Mouse (Mus musculus) limb, embryonic 11.5 days (tissue): ENCODE results near the gene Slc4a2. TPM values are rescaled to one million over a fixed set of nuclear protein-coding genes. Genes with fewer than 3 reads are reported as not detected.

Experiments used
- ATAC-seq: fragments of 200-750 bp; cut with Nextera tagmentation; 2 replicates; pipeline ENCODE4 v1.8.0; 2017; ENCODE audit warnings: low read depth; ENCODE audit not compliant: insufficient number of reproducible peaks, low FRiP score, low TSS enrichment
- DNase-seq: peaks from one replicate; pipeline ENCODE4 v3.0.0-alpha.2; 2015; ENCODE audit warnings: low spot score
- H3K27ac ChIP-seq: fragments of 300-500 bp; sonication (generic); replicated peaks from 2 replicates; pipeline ENCODE4 v1.5.1; 2014; ENCODE audit warnings: low read depth, mild to moderate bottlenecking, low read length
- H3K27me3 ChIP-seq: fragments of 300-500 bp; sonication (generic); 2 replicates; pipeline ENCODE4 v1.6.1; 2014; ENCODE audit warnings: mild to moderate bottlenecking, low read length, mixed read lengths; ENCODE audit not compliant: control insufficient read depth, insufficient read depth
- H3K36me3 ChIP-seq: fragments of 300-500 bp; sonication (generic); 2 replicates; pipeline ENCODE4 v1.6.1; 2014; ENCODE audit warnings: mild to moderate bottlenecking, low read length, moderate library complexity, mixed read lengths; ENCODE audit not compliant: control insufficient read depth, insufficient read depth
- H3K4me1 ChIP-seq: fragments of 300-500 bp; sonication (generic); 2 replicates; pipeline ENCODE4 v1.6.1; 2014; ENCODE audit warnings: low read length, mixed read lengths; ENCODE audit not compliant: control insufficient read depth, insufficient read depth
- H3K4me2 ChIP-seq: fragments of 300-500 bp; sonication (generic); 2 replicates; pipeline ENCODE4 v1.6.1; 2014; ENCODE audit warnings: low read depth, mild to moderate bottlenecking, moderate library complexity; ENCODE audit not compliant: severe bottlenecking
- H3K4me3 ChIP-seq: fragments of 300-500 bp; sonication (generic); 2 replicates; pipeline ENCODE4 v1.5.1; 2014; ENCODE audit warnings: low read depth, low read length
- H3K9ac ChIP-seq: fragments of 300-500 bp; sonication (generic); 2 replicates; pipeline ENCODE4 v1.6.1; 2014; ENCODE audit warnings: mild to moderate bottlenecking, low read length
- H3K9me3 ChIP-seq: fragments of 300-500 bp; sonication (generic); 2 replicates; pipeline ENCODE4 v1.6.1; 2016; ENCODE audit warnings: low read length; ENCODE audit not compliant: control insufficient read depth
- WGBS: fragments of 180-500 bp; shearing (Covaris S2); extraction: QIAGEN DNeasy Blood & Tissue Kit; methylation state at CpG from one replicate; pipeline ENCODE4 v1.1.7; 2014; 5-methylcytosine and 5-hydroxymethylcytosine counted together
- polyA plus RNA-seq: library from polyadenylated mRNA; unstranded; fragments of >200 nt; fragmentation: Nextera tagmentation; extraction: Ambion mirVana; gene quantifications from 2 replicates; pipeline ENCODE4 v1.2.1, GENCODE M21; 2014

Slc4a2 gene
- polyA plus RNA-seq, 1 experiment from 2014 or later = 28.0 TPM

- peak within 1 kb of the TSS; percentile 79 for H3K4me2 ChIP-seq
- peak within 1 kb of the TSS; percentile 86 for H3K9ac ChIP-seq
- peak; percentile 94 for DNase-seq
- peak within 1 kb of the TSS; percentile 87 for H3K4me3 ChIP-seq
- no peaks in the 10 kb centered on the region for H3K9me3 ChIP-seq
- H3K4me1 ChIP-seq = peaks cover 11% of the 10 kb centered on the region
- H3K36me3 ChIP-seq = peaks cover 12% of the 10 kb centered on the region
- ATAC-seq = peak; percentile 74
- H3K27me3 ChIP-seq = no peaks in the 10 kb centered on the region
- WGBS = under 1% methylated on average over 60 of the region's 60 CpGs
- peak within 1 kb of the TSS; percentile 49 for H3K27ac ChIP-seq
These were observed 21.2 kb downstream of the Slc4a2 start, which contains the start of gene Fastk for GRCm38 (mm10) chr5:24444746-24445427. Fastk (minus strand) TSS chr5:24445287.

- no peaks in the 10 kb centered on the region for H3K27me3 ChIP-seq
- 56% methylated on average over 20 of the region's 20 CpGs for WGBS
- H3K4me2 ChIP-seq = peak overlapping the region; percentile 79
- H3K9me3 ChIP-seq = no peaks in the 10 kb centered on the region
- peaks cover 11% of the 10 kb centered on the region for H3K4me1 ChIP-seq
- ATAC-seq (no peak), DNase-seq (no peak)
- H3K27ac ChIP-seq = peak overlapping the region; percentile 10; the same call in 1 of the 2 replicates
- peaks cover 7% of the 10 kb centered on the region for H3K36me3 ChIP-seq
- H3K9ac ChIP-seq = no peak overlapping the region
- H3K4me3 ChIP-seq = peak overlapping the region; percentile 87
These were observed 21.9 kb downstream of the Slc4a2 start for GRCm38 (mm10) chr5:24445428-24446080.

GRCm38 (mm10) chr5:24446630-24447029 is 23.0 kb downstream of the Slc4a2 start:
- ATAC-seq = no peak
- H3K36me3 ChIP-seq = peaks cover 3% of the 10 kb centered on the region; the same call in 1 of the 2 replicates

GRCm38 (mm10) chr5:24447624-24448298 is 24.1 kb downstream of the Slc4a2 start, which contains the start of gene Tmub1:
Tmub1 (minus strand) TSS chr5:24447854.
- Histone ChIP-seq H3K9me3 (no peaks in the 10 kb centered on the region), H3K4me3 (peak within 1 kb of the TSS; percentile 43), H3K27ac (peak within 1 kb of the TSS; percentile 36; the same call in 1 of the 2 replicates), H3K36me3 (peaks cover 3% of the 10 kb centered on the region; the same call in 1 of the 2 replicates), H3K27me3 (no peaks in the 10 kb centered on the region), H3K9ac (peak within 1 kb of the TSS; percentile 31; the same call in 1 of the 2 replicates), H3K4me2 (peak within 1 kb of the TSS; percentile 66), H3K4me1 (peaks cover 11% of the 10 kb centered on the region)
- ATAC-seq (peak; percentile 76), DNase-seq (peak; percentile 87)
- WGBS = 3% methylated on average over 33 of the region's 34 CpGs

More at GRCm38 (mm10) chr5:24446630-24447029, 23.0 kb downstream of the Slc4a2 start:
- 84% methylated on average over 7 of the region's 7 CpGs for WGBS
- no peak overlapping the region for H3K4me3 ChIP-seq
- no peak for DNase-seq
- H3K4me2 ChIP-seq = no peak overlapping the region; the same call in 1 of the 2 replicates
- H3K4me1 ChIP-seq = peaks cover 11% of the 10 kb centered on the region
- no peaks in the 10 kb centered on the region for H3K27me3 ChIP-seq
- H3K9ac ChIP-seq = no peak overlapping the region
- no peak overlapping the region for H3K27ac ChIP-seq
- H3K9me3 ChIP-seq = no peaks in the 10 kb centered on the region

- no peaks in the 10 kb centered on the region for H3K9me3 ChIP-seq
- 3% methylated on average over 42 of the region's 66 CpGs for WGBS
- H3K27me3 ChIP-seq = no peaks in the 10 kb centered on the region
- peak; percentile 85 for DNase-seq
- H3K27ac ChIP-seq = peak overlapping the region; percentile 86
- peak overlapping the region; percentile 91 for H3K9ac ChIP-seq
- peak overlapping the region; percentile 99 for H3K4me2 ChIP-seq
- H3K4me1 ChIP-seq = peaks cover 23% of the 10 kb centered on the region
- ATAC-seq = peak; percentile 76
- H3K36me3 ChIP-seq = no peaks in the 10 kb centered on the region
- H3K4me3 ChIP-seq = peak overlapping the region; percentile 86
These were observed 27.8 kb downstream of the Slc4a2 start for GRCm38 (mm10) chr5:24451264-24452029.

- peak within 1 kb of the TSS; percentile 86 for H3K4me3 ChIP-seq
- H3K4me2 ChIP-seq = peak within 1 kb of the TSS; percentile 99
- H3K9ac ChIP-seq = peak within 1 kb of the TSS; percentile 91
- H3K4me1 ChIP-seq = peaks cover 22% of the 10 kb centered on the region
- DNase-seq (peak; percentile 57), ATAC-seq (peak; percentile 12; the same call in 1 of the 2 replicates)
- under 1% methylated on average over 57 of the region's 85 CpGs for WGBS
- H3K9me3 ChIP-seq = no peaks in the 10 kb centered on the region
- H3K27me3 ChIP-seq = no peaks in the 10 kb centered on the region
- peak within 1 kb of the TSS; percentile 86 for H3K27ac ChIP-seq
- H3K36me3 ChIP-seq = no peaks in the 10 kb centered on the region
These were observed 28.5 kb downstream of the Slc4a2 start, which contains the start of gene Agap3 for GRCm38 (mm10) chr5:24452030-24452690. Agap3 (plus strand) TSS chr5:24452177.

- H3K4me1 ChIP-seq = peaks cover 20% of the 10 kb centered on the region
- WGBS = under 1% methylated on average over 29 of the region's 29 CpGs
- H3K4me3 ChIP-seq = peak overlapping the region; percentile 86
- H3K9ac ChIP-seq = peak overlapping the region; percentile 91
- H3K27me3 ChIP-seq = no peaks in the 10 kb centered on the region
- ATAC-seq (peak; percentile 31), DNase-seq (peak; percentile 46)
- peaks cover 2% of the 10 kb centered on the region; the same call in 1 of the 2 replicates for H3K36me3 ChIP-seq
- H3K27ac ChIP-seq = 0 out of 2 replicates have a peak overlapping the region, but pooled peaks have one; percentile 86
- H3K4me2 ChIP-seq = peak overlapping the region; percentile 99
- H3K9me3 ChIP-seq = no peaks in the 10 kb centered on the region
These were observed 29.1 kb downstream of the Slc4a2 start for GRCm38 (mm10) chr5:24452691-24453233.
